Mouse (Mus musculus) kidney, embryonic 14.5 days (tissue): ENCODE measurements at regions not wholly inside any gene's neighbourhood (a gene's known extent, or its start where the extent isn't known, plus 50 kb on each side); places are given as distances from the start of the nearest gene placed in this dataset.

ENCODE experiments used
- ATAC-seq: fragments of 200-750 bp; cut with Nextera tagmentation; 2 replicates; pipeline ENCODE4 v1.8.0; 2017; ENCODE audit warnings: moderate number of reproducible peaks, mild to moderate bottlenecking, moderate TSS enrichment, moderate library complexity; ENCODE audit not compliant: low FRiP score, low TSS enrichment
- H3K27ac ChIP-seq: fragments of 300-500 bp; sonication (generic); 2 replicates; pipeline ENCODE4 v1.5.1; 2014; ENCODE audit warnings: low read depth, mild to moderate bottlenecking, low read length, moderate library complexity, mixed read lengths
- H3K27me3 ChIP-seq: fragments of 300-500 bp; sonication (generic); 2 replicates; pipeline ENCODE4 v1.6.1; 2014; ENCODE audit warnings: mild to moderate bottlenecking, low read length; ENCODE audit not compliant: control insufficient read depth, insufficient read depth
- H3K36me3 ChIP-seq: fragments of 300-500 bp; sonication (generic); 2 replicates; pipeline ENCODE4 v1.6.1; 2014; ENCODE audit warnings: low read length, mixed read lengths; ENCODE audit not compliant: control insufficient read depth, insufficient read depth
- H3K4me1 ChIP-seq: fragments of 300-500 bp; sonication (generic); 2 replicates; pipeline ENCODE4 v1.6.1; 2014; ENCODE audit warnings: low read length, mixed read lengths; ENCODE audit not compliant: control insufficient read depth, insufficient read depth
- H3K4me2 ChIP-seq: fragments of 300-500 bp; sonication (generic); replicated peaks from 2 replicates; pipeline ENCODE4 v1.6.1; 2014; ENCODE audit warnings: low read depth, mild to moderate bottlenecking, low read length
- H3K4me3 ChIP-seq: fragments of 300-500 bp; sonication (generic); 2 replicates; pipeline ENCODE4 v1.5.1; 2014; ENCODE audit warnings: mild to moderate bottlenecking, low read length
- H3K9ac ChIP-seq: fragments of 300-500 bp; sonication (generic); 2 replicates; pipeline ENCODE4 v1.6.1; 2014; ENCODE audit warnings: low read depth, mild to moderate bottlenecking, low read length, moderate library complexity
- H3K9me3 ChIP-seq: fragments of 300-500 bp; sonication (generic); 2 replicates; pipeline ENCODE4 v1.6.1; 2016; ENCODE audit warnings: low read length; ENCODE audit not compliant: control insufficient read depth
- WGBS: fragments of 180-500 bp; shearing (Covaris S2); extraction: QIAGEN DNeasy Blood & Tissue Kit; methylation state at CpG from one replicate; pipeline ENCODE4 v1.1.7; 2014; 5-methylcytosine and 5-hydroxymethylcytosine counted together

DNA sequence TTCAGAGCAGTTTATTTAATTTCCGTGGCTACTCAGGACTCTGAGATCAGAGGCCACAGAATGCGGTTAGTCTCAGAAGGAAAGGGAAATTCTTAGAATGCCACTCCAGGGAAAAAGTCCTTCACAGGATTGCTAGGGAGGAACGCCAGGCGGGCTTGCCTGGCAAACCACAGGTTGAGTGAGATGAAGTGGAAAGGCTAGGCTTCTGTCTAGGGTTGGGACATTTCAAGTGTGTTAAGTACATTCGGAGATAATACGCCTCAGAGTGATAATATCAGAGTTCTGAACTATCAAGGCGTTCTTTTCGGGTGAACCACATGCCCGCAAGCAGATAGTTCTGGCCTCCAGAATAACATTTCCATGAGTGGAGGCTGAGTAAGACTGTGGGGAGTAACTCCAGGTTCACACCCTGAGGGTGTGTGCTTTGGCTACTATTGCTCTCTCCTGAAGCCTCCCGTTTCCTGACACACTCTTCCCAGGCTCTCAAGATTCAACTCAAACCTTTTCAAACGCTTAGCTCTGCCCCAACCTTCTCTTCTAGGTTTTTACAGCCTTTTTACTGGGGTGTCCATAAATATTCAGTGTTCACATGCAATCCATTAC lies 119.3 kb upstream of the Nr5a2 start:
- H3K36me3 ChIP-seq, result no peaks in the 10 kb centered on the region
- no peaks in the 10 kb centered on the region for H3K27me3 ChIP-seq
- no peaks in the 10 kb centered on the region for H3K9me3 ChIP-seq
- H3K4me3 ChIP-seq, result no peak overlapping the region
- H3K4me2 ChIP-seq, result no peak overlapping the region
- WGBS, result 63% methylated on average over 11 of the region's 11 CpGs
- no peak overlapping the region for H3K27ac ChIP-seq
- ATAC-seq, result no peak
- no peak overlapping the region for H3K9ac ChIP-seq
- H3K4me1 ChIP-seq, result no peaks in the 10 kb centered on the region

DNA sequence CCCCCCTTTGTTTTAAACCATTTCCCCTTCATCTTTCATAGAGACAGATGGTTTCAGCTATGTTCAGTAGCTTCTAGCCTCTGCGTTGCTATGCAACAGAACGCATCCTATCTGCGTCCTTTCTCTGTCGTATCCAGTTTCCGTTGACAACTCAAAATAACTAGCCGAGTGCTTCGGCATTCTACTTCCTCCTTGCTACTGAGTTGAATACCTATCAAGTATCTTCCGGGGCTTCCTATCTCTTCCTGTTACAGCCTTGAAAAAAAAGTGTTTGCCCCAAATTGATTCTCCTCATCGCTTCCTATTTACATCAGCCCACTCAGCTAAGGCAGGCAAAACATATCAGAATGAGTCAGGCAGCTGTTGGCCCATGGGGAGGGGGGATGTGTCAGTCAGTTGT lies 114.5 kb upstream of the Nr5a2 start:
- no peak for ATAC-seq
- Histone ChIP-seq H3K9me3 (no peaks in the 10 kb centered on the region), H3K4me2 (peak overlapping the region; percentile 8; the same call in 1 of the 2 replicates), H3K27me3 (no peaks in the 10 kb centered on the region), H3K9ac (no peak overlapping the region), H3K4me1 (no peaks in the 10 kb centered on the region), H3K27ac (no peak overlapping the region), H3K36me3 (no peaks in the 10 kb centered on the region), H3K4me3 (no peak overlapping the region)
- WGBS, result 33% methylated on average over 9 of the region's 9 CpGs

GRCm38 (mm10) chr1:137073857-137074572 lies 113.8 kb upstream of the Nr5a2 start:
- Histone ChIP-seq H3K4me2 (no peak overlapping the region), H3K36me3 (no peaks in the 10 kb centered on the region), H3K4me1 (no peaks in the 10 kb centered on the region), H3K9ac (no peak overlapping the region), H3K9me3 (no peaks in the 10 kb centered on the region), H3K4me3 (no peak overlapping the region), H3K27me3 (no peaks in the 10 kb centered on the region), H3K27ac (no peak overlapping the region)
- 50% methylated on average over 8 of the region's 8 CpGs for WGBS
- no peak for ATAC-seq

DNA sequence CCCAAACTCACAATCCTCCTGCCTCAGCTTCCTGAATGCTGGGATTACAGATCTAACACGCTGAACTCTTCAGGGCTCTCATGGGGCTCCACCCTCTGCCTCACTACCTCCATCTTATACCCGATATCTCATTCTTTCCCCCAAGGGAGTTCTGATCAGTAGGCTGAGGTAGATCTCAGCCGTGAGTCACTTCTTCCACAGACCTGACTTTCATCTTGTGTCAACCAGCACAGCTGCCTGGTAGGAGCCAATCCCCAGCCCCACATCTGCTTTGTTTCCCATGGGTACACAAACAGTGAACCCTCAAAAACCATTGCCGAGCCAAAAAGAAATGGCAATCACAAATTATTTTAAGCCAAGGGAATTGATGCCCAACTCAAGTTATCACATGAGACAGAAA lies 100.7 kb upstream of the Nr5a2 start:
- H3K27me3 ChIP-seq, result no peaks in the 10 kb centered on the region
- 90% methylated on average over 4 of the region's 4 CpGs for WGBS
- H3K27ac ChIP-seq, result no peak overlapping the region
- H3K4me3 ChIP-seq, result no peak overlapping the region
- H3K9me3 ChIP-seq, result no peaks in the 10 kb centered on the region
- no peaks in the 10 kb centered on the region for H3K36me3 ChIP-seq
- no peak overlapping the region for H3K4me2 ChIP-seq
- H3K4me1 ChIP-seq, result no peaks in the 10 kb centered on the region
- no peak for ATAC-seq
- H3K9ac ChIP-seq, result no peak overlapping the region

- Histone ChIP-seq H3K9ac (no peak overlapping the region), H3K36me3 (no peaks in the 10 kb centered on the region), H3K27ac (no peak overlapping the region), H3K4me1 (no peaks in the 10 kb centered on the region), H3K9me3 (no peaks in the 10 kb centered on the region), H3K27me3 (no peaks in the 10 kb centered on the region), H3K4me2 (no peak overlapping the region), H3K4me3 (no peak overlapping the region)
- ATAC-seq, result no peak
These were observed 92.9 kb upstream of the Nr5a2 start for GRCm38 (mm10) chr1:137053134-137053533.

GRCm38 (mm10) chr1:137051515-137051914 lies 91.3 kb upstream of the Nr5a2 start:
- H3K27me3 ChIP-seq, result no peaks in the 10 kb centered on the region

DNA sequence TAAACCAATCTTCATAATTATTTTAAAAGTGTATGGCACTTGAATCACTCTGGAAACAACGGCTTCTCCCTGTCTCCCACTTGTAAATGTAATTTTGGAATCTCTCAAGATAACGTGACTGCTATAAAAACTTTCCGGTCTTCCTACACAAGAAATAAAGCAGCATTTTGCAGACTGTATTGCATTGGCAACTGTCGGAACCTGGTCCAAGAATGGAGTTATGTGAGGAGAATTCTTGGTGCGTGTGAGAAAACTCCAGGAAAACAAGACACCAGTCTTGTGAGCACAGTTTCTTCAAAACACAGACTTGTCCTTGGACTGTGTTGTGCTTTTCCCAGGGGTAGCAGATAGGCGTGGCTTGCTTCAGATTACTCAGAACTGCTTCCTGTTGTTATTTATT lies 83.8 kb upstream of the Nr5a2 start:
- no peaks in the 10 kb centered on the region for H3K9me3 ChIP-seq
- H3K4me1 ChIP-seq, result no peaks in the 10 kb centered on the region
- H3K36me3 ChIP-seq, result no peaks in the 10 kb centered on the region
- H3K27ac ChIP-seq, result no peak overlapping the region
- H3K4me3 ChIP-seq, result no peak overlapping the region
- H3K4me2 ChIP-seq, result no peak overlapping the region
- ATAC-seq, result no peak
- no peaks in the 10 kb centered on the region for H3K27me3 ChIP-seq
- 86% methylated on average over 6 of the region's 6 CpGs for WGBS
- H3K9ac ChIP-seq, result no peak overlapping the region

More at GRCm38 (mm10) chr1:137051515-137051914, 91.3 kb upstream of the Nr5a2 start:
- Histone ChIP-seq H3K36me3 (no peaks in the 10 kb centered on the region), H3K4me2 (no peak overlapping the region), H3K4me3 (no peak overlapping the region), H3K9me3 (no peaks in the 10 kb centered on the region), H3K4me1 (no peaks in the 10 kb centered on the region), H3K27ac (no peak overlapping the region), H3K9ac (no peak overlapping the region)
- no peak for ATAC-seq
- WGBS, result 95% methylated on average over 13 of the region's 13 CpGs

DNA sequence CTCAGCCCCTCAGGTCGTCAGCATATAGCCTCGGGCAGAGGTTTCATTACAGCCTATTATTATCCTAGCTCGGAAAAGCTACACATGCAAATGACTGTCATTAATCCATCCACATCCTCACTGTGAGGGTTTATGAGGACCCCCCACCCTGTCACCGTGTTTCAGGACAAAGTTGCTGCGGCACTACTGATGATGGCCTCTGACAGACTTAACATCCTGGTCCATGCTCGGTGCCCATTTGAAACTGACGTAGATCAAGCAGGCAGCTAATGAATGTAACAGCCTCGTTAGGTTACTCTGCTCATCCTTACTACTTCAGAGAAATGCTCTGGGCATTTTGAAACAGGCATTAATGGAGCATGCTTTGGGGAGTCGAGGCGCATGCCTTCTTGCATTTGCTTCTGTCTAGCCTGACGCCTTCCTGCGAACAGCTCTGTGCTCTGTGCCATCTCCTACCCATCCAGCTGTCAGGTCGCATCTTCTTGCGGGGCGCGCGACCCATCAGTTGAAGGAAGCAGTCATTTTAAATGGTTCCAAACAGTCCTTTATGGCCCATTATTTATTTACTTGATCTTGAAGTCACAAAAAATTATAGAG lies 82.3 kb upstream of the Nr5a2 start:
- Histone ChIP-seq H3K4me2 (no peak overlapping the region), H3K27ac (no peak overlapping the region), H3K4me1 (no peaks in the 10 kb centered on the region), H3K4me3 (no peak overlapping the region), H3K9ac (no peak overlapping the region), H3K27me3 (no peaks in the 10 kb centered on the region), H3K9me3 (no peaks in the 10 kb centered on the region), H3K36me3 (no peaks in the 10 kb centered on the region)
- 69% methylated on average over 17 of the region's 17 CpGs for WGBS
- ATAC-seq, result no peak

DNA sequence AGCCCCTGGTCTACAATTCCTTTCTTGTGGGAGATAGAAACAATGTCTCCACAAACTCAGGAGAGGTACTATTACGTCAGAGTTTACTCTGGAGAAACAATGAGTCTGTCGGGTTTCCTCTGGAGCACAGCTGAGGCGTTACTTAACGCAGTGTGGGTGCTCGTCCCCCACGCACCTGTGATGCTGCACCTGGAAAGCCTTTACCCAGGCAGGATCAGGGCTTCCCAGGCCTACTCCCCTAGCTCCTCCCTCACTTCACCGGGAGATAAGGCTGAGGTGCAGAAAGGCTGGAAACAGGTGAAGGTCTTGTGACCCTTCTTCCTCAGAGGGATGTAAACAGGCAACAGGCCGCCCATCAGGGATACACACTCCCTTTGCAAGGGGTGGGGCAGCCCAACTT lies 80.7 kb upstream of the Nr5a2 start:
- Histone ChIP-seq H3K9ac (no peak overlapping the region), H3K4me1 (no peaks in the 10 kb centered on the region), H3K27me3 (no peaks in the 10 kb centered on the region), H3K36me3 (no peaks in the 10 kb centered on the region), H3K4me2 (no peak overlapping the region), H3K4me3 (no peak overlapping the region), H3K9me3 (no peaks in the 10 kb centered on the region), H3K27ac (no peak overlapping the region)
- ATAC-seq, result no peak
- WGBS, result 71% methylated on average over 8 of the region's 8 CpGs
